Mouse (Mus musculus) kidney, postnatal 0 days (tissue): ENCODE data around the gene Calr3. TPM values are rescaled to one million over a fixed set of nuclear protein-coding genes. Genes with fewer than 3 reads are reported as not detected.

Source experiments
- ATAC-seq: fragments of 200-750 bp; cut with Nextera tagmentation; replicated peaks from 2 replicates; pipeline ENCODE4 v1.8.0; 2017; ENCODE audit warnings: low read depth, moderate number of reproducible peaks, moderate TSS enrichment, moderate library complexity; ENCODE audit not compliant: low FRiP score
- DNase-seq: peaks from one replicate; pipeline ENCODE4 v3.0.0-alpha.2; 2016; ENCODE audit warnings: low spot score
- H3K27ac ChIP-seq: fragments of 300-500 bp; sonication (generic); 2 replicates; pipeline ENCODE4 v1.5.1; 2014; ENCODE audit warnings: mild to moderate bottlenecking
- H3K27me3 ChIP-seq: fragments of 300-500 bp; sonication (generic); 2 replicates; pipeline ENCODE4 v1.6.1; 2014; ENCODE audit warnings: low read length, mixed read lengths; ENCODE audit not compliant: insufficient read depth
- H3K36me3 ChIP-seq: fragments of 300-500 bp; sonication (generic); 2 replicates; pipeline ENCODE4 v1.6.1; 2014; ENCODE audit warnings: low read length, mixed read lengths; ENCODE audit not compliant: insufficient read depth
- H3K4me1 ChIP-seq: fragments of 300-500 bp; sonication (generic); replicated peaks from 2 replicates; pipeline ENCODE4 v1.6.1; 2014; ENCODE audit warnings: antibody characterized with exemption, low read length, mixed read lengths; ENCODE audit not compliant: insufficient read depth
- H3K4me2 ChIP-seq: fragments of 300-500 bp; sonication (generic); 2 replicates; pipeline ENCODE4 v1.6.1; 2014; ENCODE audit warnings: mild to moderate bottlenecking, low read length, moderate library complexity, mixed read lengths
- H3K4me3 ChIP-seq: fragments of 300-500 bp; sonication (generic); replicated peaks from 2 replicates; pipeline ENCODE4 v1.5.1; 2014; ENCODE audit warnings: low read depth, low read length
- H3K9ac ChIP-seq: fragments of 300-500 bp; sonication (generic); 2 replicates; pipeline ENCODE4 v1.6.1; 2014; ENCODE audit warnings: low read depth, low read length
- H3K9me3 ChIP-seq: fragments of 300-500 bp; sonication (generic); replicated peaks from 2 replicates; pipeline ENCODE4 v1.6.1; 2016; ENCODE audit warnings: low read length, inconsistent platforms, mixed read lengths
- CTCF ChIP-seq: IDR thresholded peaks from 2 replicates; pipeline ENCODE4 v1.5.1; 2016; ENCODE audit warnings: antibody characterized with exemption, low read depth, mild to moderate bottlenecking, moderate library complexity
- WGBS: fragments of 180-500 bp; shearing (Covaris S2); extraction: QIAGEN DNeasy Blood & Tissue Kit; methylation state at CpG from one replicate; pipeline ENCODE4 v1.1.7; 2014; 5-methylcytosine and 5-hydroxymethylcytosine counted together
- polyA plus RNA-seq: library from polyadenylated mRNA; unstranded; fragments of >200 nt; fragmentation: Nextera tagmentation; extraction: Ambion mirVana; gene quantifications from 2 replicates; pipeline ENCODE4 v1.2.1, GENCODE M21; 2015

Gene Calr3
- 2.1 and 2.2 TPM in 2 replicates for polyA plus RNA-seq

DNA sequence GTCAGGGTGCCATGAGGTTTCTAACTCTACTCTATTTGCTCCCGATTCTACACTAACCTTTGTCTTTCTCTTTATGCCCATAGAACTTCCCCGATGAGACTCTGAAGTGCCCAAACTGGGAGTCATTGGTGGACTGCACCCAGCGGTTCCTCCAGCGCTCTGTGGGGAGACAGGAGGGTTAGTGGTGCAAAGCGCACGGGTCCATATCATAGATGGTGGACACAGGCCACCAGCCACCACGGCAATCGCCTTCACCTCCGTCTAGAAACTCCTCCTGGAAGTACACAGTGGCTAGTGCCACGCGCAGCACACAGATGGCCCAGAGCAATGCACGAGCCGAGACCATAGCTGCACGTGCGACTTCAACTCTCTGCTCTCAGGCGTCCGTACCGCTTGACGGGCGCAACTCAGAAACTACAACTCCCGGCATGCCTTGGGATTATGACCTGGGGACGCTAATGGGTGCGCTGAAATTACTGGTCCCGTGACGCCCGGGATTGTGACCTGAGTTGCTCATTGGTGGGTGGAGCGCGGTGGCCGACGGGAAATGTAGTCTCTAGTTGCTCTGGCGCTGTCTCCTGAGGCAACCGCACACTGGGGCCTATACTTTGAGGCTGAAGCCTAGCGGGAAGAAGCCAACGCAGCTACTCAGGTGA lies at the start of gene Calr3, which contains the start of gene 1700030K09Rik:
Gene Calr3, minus strand, starts transcription at position 533 of the 656 bp plus-strand sequence.
Gene 1700030K09Rik, plus strand, starts transcription at position 543 of the 656 bp plus-strand sequence.
- no peaks in the 10 kb centered on the region for H3K36me3 ChIP-seq
- H3K4me1 ChIP-seq = 0 out of 2 replicates have a peak, but pooled peaks cover 10% of the 10 kb centered on the region
- H3K27me3 ChIP-seq = no peaks in the 10 kb centered on the region
- peak within 1 kb of the TSS; percentile 37 for H3K4me3 ChIP-seq
- H3K9ac ChIP-seq = peak within 1 kb of the TSS; percentile 69
- peak within 1 kb of the TSS; percentile 54; the same call in 1 of the 2 replicates for H3K27ac ChIP-seq
- no peaks in the 10 kb centered on the region for H3K9me3 ChIP-seq
- ATAC-seq (peak; percentile 99), DNase-seq (peak; percentile 99)
- 6% methylated on average over 34 of the region's 34 CpGs for WGBS
- no peak for TF ChIP-seq CTCF
- H3K4me2 ChIP-seq = peak within 1 kb of the TSS; percentile 72

DNA sequence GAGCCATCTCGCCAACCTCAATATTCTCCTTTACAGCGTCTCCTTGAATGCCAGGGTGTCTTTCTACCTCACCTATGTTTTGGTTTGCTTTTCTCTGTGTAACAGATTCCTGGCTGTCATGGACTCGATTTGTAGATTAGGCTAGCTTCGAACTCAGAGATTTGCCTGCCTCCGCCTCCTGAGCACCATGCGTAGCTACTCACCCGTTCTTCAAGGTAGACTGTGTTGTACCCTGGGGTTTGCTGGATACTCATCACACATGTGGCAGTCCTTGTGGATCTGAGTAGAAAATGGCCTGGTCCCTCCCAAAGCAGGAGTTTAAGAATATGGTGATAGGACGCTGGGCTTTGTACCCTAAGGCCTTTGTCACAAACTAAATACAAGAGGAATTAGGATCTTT lies 49.7 kb upstream of the Calr3 start:
- no peak for TF ChIP-seq CTCF
- H3K9me3 ChIP-seq = no peaks in the 10 kb centered on the region
- H3K36me3 ChIP-seq = peaks cover 26% of the 10 kb centered on the region; the same call in 1 of the 2 replicates
- H3K4me3 ChIP-seq = peak overlapping the region; percentile 95
- ATAC-seq (no peak), DNase-seq (peak; percentile 7)
- WGBS = 10% methylated on average over 8 of the region's 8 CpGs
- H3K27me3 ChIP-seq = no peaks in the 10 kb centered on the region
- H3K9ac ChIP-seq = peak overlapping the region; percentile 51; the same call in 1 of the 2 replicates
- H3K4me1 ChIP-seq = peaks cover 3% of the 10 kb centered on the region; the same call in 1 of the 2 replicates
- H3K27ac ChIP-seq = peak overlapping the region; percentile 69
- peak overlapping the region; percentile 82 for H3K4me2 ChIP-seq

DNA sequence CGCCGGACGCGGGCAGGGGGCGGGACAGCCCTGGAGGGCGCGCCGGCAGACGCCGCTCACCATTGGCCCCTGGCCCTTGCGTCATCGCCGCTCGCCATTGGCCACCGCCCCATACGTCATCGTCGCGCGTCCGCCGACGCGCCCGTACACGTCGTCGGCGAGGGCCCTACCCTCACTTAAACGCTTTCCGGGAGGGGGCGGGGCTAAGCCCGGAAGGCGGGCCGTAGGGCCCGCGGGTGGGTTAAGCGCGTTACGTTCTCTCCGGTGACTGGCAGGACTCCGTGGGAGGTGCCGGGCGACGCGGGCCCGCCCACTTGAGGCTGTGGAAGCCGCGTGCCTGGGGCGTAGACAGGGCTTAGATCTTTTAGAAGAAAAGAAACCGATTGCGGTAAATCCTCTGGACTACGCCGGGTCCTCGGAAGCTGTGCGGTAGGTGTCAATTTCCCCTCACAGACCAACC lies 49.0 kb upstream of the Calr3 start:
- peak overlapping the region; percentile 82 for H3K9ac ChIP-seq
- peak overlapping the region; percentile 89 for H3K4me2 ChIP-seq
- ATAC-seq (peak; percentile 99), DNase-seq (peak; percentile 98)
- no peaks in the 10 kb centered on the region for H3K27me3 ChIP-seq
- TF ChIP-seq CTCF = no peak
- no peaks in the 10 kb centered on the region for H3K9me3 ChIP-seq
- H3K4me1 ChIP-seq = peaks cover 3% of the 10 kb centered on the region; the same call in 1 of the 2 replicates
- peak overlapping the region; percentile 85 for H3K27ac ChIP-seq
- peak overlapping the region; percentile 95 for H3K4me3 ChIP-seq
- under 1% methylated on average over 51 of the region's 56 CpGs for WGBS
- H3K36me3 ChIP-seq = peaks cover 31% of the 10 kb centered on the region; the same call in 1 of the 2 replicates

DNA sequence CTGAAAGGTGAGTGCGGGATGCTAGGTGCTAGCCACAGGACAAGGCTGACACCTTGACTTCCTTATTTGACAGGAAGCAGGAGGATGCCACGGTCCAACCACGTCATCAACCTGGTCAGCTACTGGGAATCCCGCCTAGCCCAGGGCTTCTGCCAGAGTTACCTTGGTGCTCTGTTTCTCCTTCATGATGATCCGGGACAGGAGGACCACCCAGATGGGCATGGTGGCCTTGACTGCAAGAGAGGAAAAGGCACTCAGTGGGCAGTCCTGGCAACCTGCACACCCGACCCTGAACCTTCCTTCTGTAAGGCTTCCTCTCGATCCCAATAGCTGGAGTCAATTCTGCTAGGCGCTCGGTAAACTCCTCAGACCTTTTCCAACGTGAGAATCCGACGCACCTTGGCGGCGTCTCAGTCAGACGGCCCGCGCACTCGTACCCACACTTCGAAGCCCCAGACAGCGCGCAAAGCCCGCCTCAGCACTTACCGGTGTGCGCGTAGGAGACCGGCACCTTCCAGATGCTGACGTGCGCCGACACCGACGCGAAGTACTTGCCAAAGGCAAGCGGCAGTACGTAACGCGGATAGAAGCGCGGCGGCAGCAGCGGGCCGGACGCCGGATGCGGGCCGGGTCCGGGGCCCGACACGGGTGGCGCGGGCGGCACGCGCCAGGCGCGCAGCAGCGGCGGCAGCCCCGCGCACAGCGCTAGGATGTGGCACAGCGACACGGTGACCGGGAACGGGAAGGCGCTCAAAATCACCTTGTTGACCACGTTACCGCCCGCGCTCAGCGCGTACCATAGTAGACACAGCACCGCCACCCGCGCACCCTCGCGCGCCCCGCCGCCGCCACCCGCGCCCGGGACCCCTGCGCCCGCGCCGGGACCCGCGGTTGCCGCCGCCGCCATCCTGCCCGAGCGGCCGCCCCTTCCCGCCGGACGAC lies 48.3 kb upstream of the Calr3 start, which contains the start of gene Slc35e1:
Gene Slc35e1, minus strand, starts transcription at position 935 of the 942 bp plus-strand sequence.
- peak; percentile 37 for ATAC-seq
- H3K27ac ChIP-seq = peak within 1 kb of the TSS; percentile 85
- DNase-seq = peak; percentile 44
- H3K9me3 ChIP-seq = no peaks in the 10 kb centered on the region
- peak within 1 kb of the TSS; percentile 95 for H3K4me3 ChIP-seq
- TF ChIP-seq CTCF = no peak
- no peaks in the 10 kb centered on the region for H3K27me3 ChIP-seq
- peaks cover 3% of the 10 kb centered on the region; the same call in 1 of the 2 replicates for H3K4me1 ChIP-seq
- H3K36me3 ChIP-seq = peaks cover 30% of the 10 kb centered on the region; the same call in 1 of the 2 replicates
- under 1% methylated on average over 95 of the region's 98 CpGs for WGBS
- peak within 1 kb of the TSS; percentile 89 for H3K4me2 ChIP-seq
- H3K9ac ChIP-seq = peak within 1 kb of the TSS; percentile 82

DNA sequence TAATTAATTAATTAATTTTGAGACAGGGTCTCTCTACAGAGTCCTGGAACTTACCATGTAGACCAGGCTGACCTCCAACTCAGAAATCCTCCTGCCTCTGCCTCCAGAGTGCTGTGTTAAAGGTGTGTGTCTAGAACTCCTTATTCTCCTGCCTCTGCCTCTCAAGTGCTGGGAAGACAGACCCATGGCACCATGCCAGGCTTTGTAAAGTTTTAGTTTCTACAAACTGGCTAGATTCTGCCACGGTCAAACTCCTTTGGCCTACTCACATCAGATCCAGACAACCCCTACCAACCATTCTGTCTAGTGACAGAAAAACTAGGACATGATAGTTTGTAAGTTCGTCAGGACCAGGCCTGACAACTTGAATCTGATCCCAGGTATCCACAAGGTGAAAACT lies 47.3 kb upstream of the Calr3 start:
- Histone ChIP-seq H3K4me1 (peaks cover 3% of the 10 kb centered on the region; the same call in 1 of the 2 replicates), H3K9me3 (no peaks in the 10 kb centered on the region), H3K36me3 (peaks cover 20% of the 10 kb centered on the region; the same call in 1 of the 2 replicates), H3K9ac (peak overlapping the region; percentile 82; the same call in 1 of the 2 replicates), H3K27me3 (no peaks in the 10 kb centered on the region), H3K4me2 (peak overlapping the region; percentile 89), H3K27ac (no peak overlapping the region), H3K4me3 (no peak overlapping the region)
- WGBS = 73% methylated on average over 2 of the region's 2 CpGs
- DNase-seq = no peak
- no peak for ATAC-seq
- no peak for TF ChIP-seq CTCF
